Mouse (Mus musculus): Measurements from ENCODE around the gene Nav2.
A peak's percentile ranks its signal among the peaks of the same experiment; 100 is the strongest.

Nav2 gene

DNA sequence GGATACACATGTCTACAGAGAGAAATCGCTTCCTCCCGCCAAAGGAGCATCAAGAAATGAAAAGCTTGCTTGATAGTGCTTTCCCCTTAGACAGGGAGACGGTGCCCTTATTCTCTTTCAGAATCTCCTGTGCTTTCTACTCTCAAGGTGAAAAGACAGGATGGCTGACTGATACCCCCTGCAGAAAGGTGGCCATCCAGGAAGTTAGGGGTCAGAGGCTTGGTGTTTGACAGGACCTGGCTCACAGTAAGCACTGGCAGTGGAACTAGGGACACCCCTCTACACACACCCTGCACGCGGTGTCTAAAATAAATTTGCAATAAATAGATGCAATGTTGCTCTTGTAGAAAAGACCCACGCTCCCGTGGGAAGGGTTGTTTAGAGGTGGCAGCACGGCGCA is 723.4 kb downstream of the Nav2 start:
- Histone ChIP-seq H3K36me3 (ENCODE audit: control insufficient read depth, insufficient read depth, low read length, poor library complexity, severe bottlenecking) (no peaks in the 10 kb centered on the region), H3K27me3 (ENCODE audit: control insufficient read depth, insufficient read depth, low read length, poor library complexity, severe bottlenecking) (no peaks in the 10 kb centered on the region; the same call in 1 of the 2 replicates)
- DNase-seq (ENCODE audit: low read depth, low spot score), result no peak

DNA sequence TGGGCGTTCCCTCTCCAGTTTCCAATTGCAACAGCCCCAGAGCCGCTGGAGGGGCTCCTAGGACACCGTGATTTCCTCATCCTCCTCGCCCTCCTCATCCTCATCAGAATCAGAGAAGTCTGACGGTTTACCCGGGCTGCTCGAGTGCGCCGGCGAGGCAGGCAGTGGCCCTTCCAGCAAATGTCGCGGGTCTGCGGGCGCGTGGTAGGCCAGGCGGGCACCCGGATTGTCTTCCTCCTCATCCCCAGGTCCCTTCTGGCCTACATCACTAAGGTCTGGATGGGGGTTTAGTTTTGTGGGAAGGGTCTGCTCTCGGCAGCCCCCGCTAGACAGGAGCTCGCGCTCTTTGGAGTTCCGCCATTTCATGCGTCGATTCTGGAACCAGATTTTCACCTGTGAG is 723.9 kb downstream of the Nav2 start:
- no peaks in the 10 kb centered on the region; the same call in 1 of the 2 replicates for H3K27me3 ChIP-seq (ENCODE audit: control insufficient read depth, insufficient read depth, low read length, poor library complexity, severe bottlenecking)
- no peak for DNase-seq (ENCODE audit: low read depth, low spot score)
- H3K36me3 ChIP-seq (ENCODE audit: control insufficient read depth, insufficient read depth, low read length, poor library complexity, severe bottlenecking), result no peaks in the 10 kb centered on the region

DNA sequence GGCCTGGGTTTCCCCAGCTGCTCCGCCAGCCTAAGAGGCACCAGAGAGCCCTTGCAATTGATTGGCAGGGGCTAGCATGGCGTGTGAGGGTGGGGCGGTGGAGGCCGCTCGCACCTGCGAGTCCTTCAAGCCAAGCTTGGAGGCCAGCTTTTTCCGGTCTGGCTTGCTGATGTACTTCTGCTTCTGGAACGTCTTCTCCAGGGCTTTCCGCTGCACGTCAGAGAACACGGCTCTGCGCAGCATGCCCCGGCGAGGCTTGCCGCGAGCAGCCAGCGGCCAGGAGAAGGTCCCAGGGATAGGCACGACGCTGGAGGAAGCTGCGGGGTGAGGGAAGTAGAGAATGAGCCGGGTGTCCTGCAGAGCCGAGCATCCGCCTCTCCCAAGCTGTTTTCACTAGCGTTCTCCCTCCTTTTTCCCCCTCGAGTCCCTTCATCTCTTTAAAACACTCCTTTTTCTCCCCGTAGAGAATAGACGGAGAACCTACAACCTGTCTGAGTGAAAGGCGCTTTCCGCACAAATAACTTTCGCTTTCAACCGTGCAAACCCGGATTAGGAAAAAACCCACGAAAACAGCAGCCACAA is 725.0 kb downstream of the Nav2 start:
- no peaks in the 10 kb centered on the region; the same call in none of the 2 replicates for H3K27me3 ChIP-seq (ENCODE audit: control insufficient read depth, insufficient read depth, low read length, poor library complexity, severe bottlenecking)
- DNase-seq (ENCODE audit: low read depth, low spot score), result peak; percentile 70
- no peaks in the 10 kb centered on the region for H3K36me3 ChIP-seq (ENCODE audit: control insufficient read depth, insufficient read depth, low read length, poor library complexity, severe bottlenecking)

DNA sequence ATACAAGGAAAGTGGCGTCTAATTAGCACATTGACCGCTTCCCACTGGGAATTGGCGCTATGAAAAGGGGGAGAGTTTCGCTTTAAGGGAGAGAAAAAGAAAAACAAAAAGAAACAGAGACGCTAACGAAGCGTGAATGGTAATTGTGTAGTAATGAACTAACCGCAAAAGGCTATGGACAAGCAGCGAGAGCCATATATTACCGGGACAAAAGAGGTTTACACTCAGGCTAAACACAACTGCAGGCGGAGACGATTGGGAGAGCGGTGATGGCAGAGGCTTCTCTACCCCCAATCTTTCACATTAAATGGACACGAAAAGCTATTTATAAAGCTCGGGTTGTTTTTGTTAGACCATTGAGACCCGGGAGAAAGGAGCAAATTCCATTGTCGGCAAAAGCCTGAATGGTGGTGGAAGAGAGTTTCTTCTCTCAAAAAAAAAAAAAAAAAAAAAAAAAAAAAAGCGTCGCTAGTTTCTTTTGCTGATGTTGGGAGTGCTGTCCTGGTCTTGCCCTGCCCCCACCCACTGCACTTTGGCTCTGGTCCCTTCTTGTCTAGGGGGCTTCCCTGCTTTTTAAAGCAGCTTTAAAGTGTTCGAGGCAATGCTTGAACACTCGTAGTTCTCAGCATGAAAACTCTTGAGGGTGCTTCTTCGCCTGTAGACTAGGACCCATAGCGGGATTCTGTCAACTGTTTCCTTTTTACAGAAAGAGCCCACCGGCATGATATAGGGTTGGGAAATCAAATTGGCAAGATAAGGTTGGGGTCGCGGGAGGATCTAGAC is 726.0 kb downstream of the Nav2 start:
- Histone ChIP-seq H3K27me3 (ENCODE audit: control insufficient read depth, insufficient read depth, low read length, poor library complexity, severe bottlenecking) (no peaks in the 10 kb centered on the region; the same call in none of the 2 replicates), H3K36me3 (ENCODE audit: control insufficient read depth, insufficient read depth, low read length, poor library complexity, severe bottlenecking) (no peaks in the 10 kb centered on the region)
- peak; percentile 21 for DNase-seq (ENCODE audit: low read depth, low spot score)

DNA sequence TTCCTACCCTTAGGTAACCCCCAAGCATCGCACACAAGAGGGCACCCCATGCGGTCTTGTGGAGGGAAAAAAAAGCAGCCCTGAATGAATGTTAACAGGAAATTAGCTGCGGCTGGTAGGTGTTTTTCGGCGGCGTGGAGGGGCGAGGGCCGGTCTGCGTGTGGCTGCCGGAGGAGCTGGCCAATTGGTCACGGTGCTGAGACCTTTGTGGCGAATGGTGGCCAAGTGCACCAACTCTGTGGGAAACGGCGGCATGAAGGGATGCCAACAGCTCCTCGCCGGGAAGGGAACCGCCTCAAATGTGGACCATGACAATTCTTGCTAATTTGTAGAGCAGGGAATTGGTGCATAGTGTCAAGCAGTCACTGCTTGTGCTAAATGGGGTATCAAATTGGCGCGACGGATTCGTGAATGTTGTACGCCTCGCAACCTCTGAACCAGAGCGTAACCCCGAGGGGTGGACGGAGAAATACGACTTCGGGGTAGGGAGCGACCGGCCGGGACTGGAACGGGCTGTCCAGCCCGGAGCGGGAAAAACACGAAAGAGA is 726.6 kb downstream of the Nav2 start:
- peak; percentile 37 for DNase-seq (ENCODE audit: low read depth, low spot score)
- Histone ChIP-seq H3K36me3 (ENCODE audit: control insufficient read depth, insufficient read depth, low read length, poor library complexity, severe bottlenecking) (no peaks in the 10 kb centered on the region), H3K27me3 (ENCODE audit: control insufficient read depth, insufficient read depth, low read length, poor library complexity, severe bottlenecking) (no peaks in the 10 kb centered on the region; the same call in none of the 2 replicates)

DNA sequence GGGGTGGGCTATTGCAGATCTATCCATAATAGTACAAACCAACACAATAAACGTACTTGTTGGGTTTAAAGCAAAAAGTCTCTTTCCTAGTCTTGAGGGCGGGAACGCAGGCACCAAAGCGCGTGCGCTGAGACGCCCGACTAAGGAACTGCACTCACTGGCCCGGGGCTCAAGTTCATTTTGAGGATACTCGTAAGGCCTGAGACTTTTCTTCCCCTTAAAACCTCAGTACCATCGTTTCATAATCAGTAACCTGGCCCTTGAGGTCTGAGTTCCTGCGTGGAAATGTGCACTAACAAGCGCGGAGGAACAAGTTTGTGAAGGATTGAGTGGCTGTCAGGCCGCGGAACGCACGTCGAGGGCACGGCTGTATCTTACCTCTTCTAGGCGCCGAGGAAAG is 727.5 kb downstream of the Nav2 start:
- peak; percentile 34 for DNase-seq (ENCODE audit: low read depth, low spot score)
- H3K27me3 ChIP-seq (ENCODE audit: control insufficient read depth, insufficient read depth, low read length, poor library complexity, severe bottlenecking), result no peaks in the 10 kb centered on the region; the same call in none of the 2 replicates
- no peaks in the 10 kb centered on the region for H3K36me3 ChIP-seq (ENCODE audit: control insufficient read depth, insufficient read depth, low read length, poor library complexity, severe bottlenecking)

DNA sequence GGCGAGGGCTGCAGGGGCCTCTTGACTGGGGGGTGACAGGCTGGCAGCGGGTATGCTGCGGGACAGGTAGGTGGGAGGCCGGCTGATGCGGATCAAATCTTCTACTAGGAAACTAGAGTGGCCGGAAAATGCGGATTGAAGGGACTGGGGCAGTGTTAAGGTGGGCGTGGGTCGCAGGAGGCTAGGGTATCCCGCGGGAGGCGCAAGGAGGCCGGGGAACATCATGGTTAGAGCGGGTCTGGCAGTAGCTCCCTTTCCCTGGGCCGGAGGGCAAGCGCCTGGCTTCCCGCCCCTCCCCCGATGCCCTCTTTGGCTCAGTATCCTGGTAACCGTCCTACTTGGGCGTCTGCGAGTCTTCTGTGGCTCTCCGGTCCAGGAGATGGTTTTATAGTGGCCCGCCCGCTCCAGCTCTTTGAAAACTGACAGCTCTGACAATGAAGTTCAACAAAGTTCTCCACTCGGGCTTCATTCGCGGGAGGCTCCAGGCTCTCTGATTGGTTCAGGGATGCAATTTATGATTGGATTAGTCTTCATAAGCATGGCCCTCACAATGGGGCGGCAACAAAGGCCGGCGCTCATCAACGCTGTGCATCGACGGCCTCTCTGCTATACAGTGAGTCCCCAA is 728.1 kb downstream of the Nav2 start, which contains the start of gene Dbx1:
Gene Dbx1, minus strand, starts transcription at position 359 of the 625 bp plus-strand sequence.
- H3K36me3 ChIP-seq (ENCODE audit: control insufficient read depth, insufficient read depth, low read length, poor library complexity, severe bottlenecking), result no peaks in the 10 kb centered on the region
- no peak for DNase-seq (ENCODE audit: low read depth, low spot score)
- no peaks in the 10 kb centered on the region; the same call in none of the 2 replicates for H3K27me3 ChIP-seq (ENCODE audit: control insufficient read depth, insufficient read depth, low read length, poor library complexity, severe bottlenecking)

DNA sequence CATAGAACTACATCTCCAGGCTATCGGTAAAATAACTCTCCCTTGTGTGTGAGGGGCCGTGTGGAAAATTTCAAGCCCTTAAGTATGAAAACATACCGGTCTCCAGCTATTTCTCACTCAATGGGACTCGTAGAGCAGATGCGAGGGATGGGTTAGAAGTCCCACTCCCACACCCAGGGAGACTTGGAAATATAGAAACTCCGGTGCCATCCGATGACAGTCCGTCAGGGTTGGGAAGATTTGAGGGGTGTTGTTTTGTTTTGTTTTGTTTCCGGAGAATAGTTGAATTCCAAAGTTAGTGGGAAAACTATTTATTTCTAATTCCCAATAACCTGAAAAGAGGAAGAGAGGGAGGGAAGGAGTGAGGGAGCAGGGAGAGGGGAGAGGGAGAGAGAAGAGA is 728.8 kb downstream of the Nav2 start:
- no peaks in the 10 kb centered on the region; the same call in none of the 2 replicates for H3K27me3 ChIP-seq (ENCODE audit: control insufficient read depth, insufficient read depth, low read length, poor library complexity, severe bottlenecking)
- DNase-seq (ENCODE audit: low read depth, low spot score), result no peak
- no peaks in the 10 kb centered on the region for H3K36me3 ChIP-seq (ENCODE audit: control insufficient read depth, insufficient read depth, low read length, poor library complexity, severe bottlenecking)

DNA sequence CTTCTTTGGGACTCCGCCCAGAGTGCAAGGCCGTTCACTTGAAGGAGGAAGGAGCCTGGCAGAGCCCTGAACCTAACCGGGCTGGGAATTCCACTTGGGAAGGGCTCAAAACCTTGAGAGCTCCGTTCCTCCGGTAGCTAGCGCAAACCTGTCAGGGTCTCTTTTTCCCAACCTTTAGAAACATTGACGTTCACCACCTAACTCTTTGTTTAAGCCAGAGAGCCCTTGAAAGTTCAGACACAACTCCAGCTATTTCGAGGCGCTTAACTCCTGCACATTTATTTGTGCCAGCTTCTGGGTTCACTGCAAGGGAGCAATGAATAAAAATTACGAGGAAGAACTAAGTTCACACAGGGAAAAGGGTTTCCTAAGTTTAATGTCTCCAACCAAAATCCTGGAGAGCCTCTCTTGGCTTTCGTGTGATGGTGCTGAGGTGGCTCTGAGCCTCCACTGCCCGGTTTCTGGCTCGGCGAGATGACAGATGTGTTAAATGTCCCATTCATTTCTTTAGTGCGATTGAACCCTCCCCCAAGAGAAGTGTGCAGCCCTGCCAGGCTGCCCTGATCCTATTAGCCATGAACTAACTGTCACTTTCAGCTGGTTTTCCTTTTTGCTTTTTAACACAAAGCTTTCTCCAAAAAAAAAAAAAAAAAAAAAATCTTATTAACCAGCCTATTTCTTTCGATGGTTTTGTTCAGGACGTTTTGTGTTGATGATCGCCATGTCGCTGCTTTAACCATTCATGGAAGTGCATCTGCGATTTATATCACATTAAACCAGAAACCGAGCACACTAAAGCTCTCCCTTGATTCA is 729.5 kb downstream of the Nav2 start:
- Histone ChIP-seq H3K36me3 (ENCODE audit: control insufficient read depth, insufficient read depth, low read length, poor library complexity, severe bottlenecking) (no peaks in the 10 kb centered on the region), H3K27me3 (ENCODE audit: control insufficient read depth, insufficient read depth, low read length, poor library complexity, severe bottlenecking) (no peaks in the 10 kb centered on the region; the same call in none of the 2 replicates)
- no peak for DNase-seq (ENCODE audit: low read depth, low spot score)

DNA sequence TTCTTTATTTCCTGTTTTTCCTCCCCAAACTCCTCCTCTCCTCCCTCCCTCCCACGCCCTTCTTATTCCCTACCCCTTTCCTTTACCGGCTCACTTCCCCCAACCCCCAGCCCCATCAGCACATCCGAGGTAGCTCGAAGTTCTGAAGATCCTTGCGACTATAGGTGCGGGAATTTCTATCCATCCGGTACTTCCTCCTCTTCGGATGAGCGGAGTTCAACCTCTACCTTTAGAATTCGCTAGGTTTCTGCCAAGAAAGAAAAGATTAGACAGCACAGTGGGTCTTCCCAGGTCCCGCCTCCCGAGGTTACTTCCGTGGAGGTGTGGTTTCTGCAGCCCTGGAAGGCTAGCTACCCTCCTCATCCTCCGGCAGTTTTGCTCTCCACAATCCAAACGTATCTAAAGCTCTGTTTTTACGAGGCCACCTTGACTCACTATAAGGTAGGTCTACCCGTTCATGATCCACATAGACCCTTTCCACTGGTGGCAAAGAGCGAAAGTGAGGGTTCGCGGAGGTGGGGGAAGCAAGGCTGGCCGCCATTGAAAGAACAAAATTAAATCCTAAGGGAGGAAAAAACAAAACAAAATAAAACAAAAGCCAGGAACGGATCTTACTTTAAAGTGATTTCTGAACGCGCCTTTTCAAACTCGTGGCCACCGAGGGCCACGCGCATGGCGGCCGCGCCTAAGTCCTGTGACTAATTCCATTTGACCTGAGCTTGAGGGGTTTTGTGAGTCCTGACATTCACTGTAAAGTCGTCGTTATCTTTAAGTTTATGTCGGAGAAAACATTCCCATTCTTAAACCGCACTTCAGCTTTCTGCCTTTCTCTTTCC is 730.6 kb downstream of the Nav2 start:
- no peaks in the 10 kb centered on the region for H3K36me3 ChIP-seq (ENCODE audit: control insufficient read depth, insufficient read depth, low read length, poor library complexity, severe bottlenecking)
- H3K27me3 ChIP-seq (ENCODE audit: control insufficient read depth, insufficient read depth, low read length, poor library complexity, severe bottlenecking), result no peaks in the 10 kb centered on the region; the same call in none of the 2 replicates
- no peak for DNase-seq (ENCODE audit: low read depth, low spot score)

DNA sequence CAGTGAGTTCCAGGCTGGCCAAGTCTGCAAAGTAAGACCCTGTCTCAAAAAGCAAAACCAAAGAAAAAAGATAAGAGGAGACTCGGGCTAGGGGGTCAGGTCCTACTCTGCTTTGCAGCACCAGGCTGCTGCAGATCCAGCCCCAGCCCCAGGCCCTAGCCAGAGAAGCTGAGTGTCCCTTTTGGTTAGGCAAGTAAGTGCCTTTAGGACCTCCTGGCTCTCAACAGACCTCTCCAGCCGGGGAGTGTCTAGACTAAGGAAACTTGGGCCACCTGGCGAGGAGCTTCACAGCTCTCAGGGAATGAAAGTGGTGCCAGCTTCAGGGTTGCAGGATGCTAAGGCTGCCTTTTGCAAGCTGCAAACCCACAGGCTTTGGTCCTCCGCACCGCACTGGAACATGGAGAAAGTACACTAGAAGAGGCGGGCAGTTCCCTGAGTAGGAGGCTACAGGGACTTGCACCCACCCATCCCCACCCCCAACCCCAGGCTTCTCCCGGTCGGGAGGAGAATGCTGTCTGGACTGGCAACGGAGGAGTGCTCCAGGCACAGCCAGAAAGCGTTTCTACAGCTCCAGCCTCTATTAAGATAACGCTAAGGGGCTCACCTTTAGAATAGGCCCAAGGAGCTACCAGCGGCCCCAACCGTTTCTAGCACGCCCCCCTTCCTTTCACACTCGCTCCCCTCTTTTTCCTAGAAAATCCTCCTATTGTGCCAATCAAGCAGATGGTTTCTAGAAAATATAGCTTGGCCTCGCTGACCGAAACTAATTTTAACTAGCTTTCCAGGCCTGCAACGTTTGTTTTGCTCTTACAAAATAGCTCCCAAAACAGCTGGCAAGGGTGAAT is 731.6 kb downstream of the Nav2 start:
- Histone ChIP-seq H3K27me3 (ENCODE audit: control insufficient read depth, insufficient read depth, low read length, poor library complexity, severe bottlenecking) (no peaks in the 10 kb centered on the region; the same call in none of the 2 replicates), H3K36me3 (ENCODE audit: control insufficient read depth, insufficient read depth, low read length, poor library complexity, severe bottlenecking) (no peaks in the 10 kb centered on the region)
- DNase-seq (ENCODE audit: low read depth, low spot score), result no peak

DNA sequence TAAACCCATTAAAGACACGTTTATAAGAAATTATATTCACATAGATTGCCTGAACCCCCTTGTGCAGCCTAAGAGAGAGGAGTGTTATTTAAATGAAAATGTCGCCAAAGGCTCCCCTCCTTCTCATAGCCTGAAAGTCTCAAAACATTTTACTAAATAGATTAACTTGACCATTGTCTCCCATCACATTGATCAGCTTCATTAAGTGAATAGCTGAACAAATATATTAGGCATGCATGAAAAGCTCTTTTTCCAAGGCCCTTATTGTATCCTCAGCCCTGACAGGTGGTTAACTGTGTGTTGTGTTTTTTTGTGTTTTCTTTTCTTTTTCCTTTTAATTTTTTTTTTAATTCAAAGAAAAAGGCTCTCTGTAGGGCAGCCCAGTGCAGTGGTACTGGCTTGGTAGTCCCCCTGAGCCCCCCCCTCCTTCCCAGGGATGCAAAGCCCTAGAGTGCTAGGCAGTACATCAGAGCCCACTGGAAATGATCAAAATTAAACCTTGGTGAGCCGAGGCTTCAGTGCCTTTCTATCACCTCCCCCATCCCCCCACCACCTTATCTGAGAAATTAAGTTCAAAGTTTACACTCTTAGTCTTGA is 732.3 kb downstream of the Nav2 start:
- DNase-seq (ENCODE audit: low read depth, low spot score), result no peak
- Histone ChIP-seq H3K27me3 (ENCODE audit: control insufficient read depth, insufficient read depth, low read length, poor library complexity, severe bottlenecking) (no peaks in the 10 kb centered on the region; the same call in none of the 2 replicates), H3K36me3 (ENCODE audit: control insufficient read depth, insufficient read depth, low read length, poor library complexity, severe bottlenecking) (no peaks in the 10 kb centered on the region)
